Mouse (Mus musculus) adrenal gland, postnatal 0 days (tissue): ENCODE measurements around the gene Epn2. TPM values are rescaled to one million over a fixed set of nuclear protein-coding genes. Genes with fewer than 3 reads are reported as not detected.

Source experiments
- polyA plus RNA-seq: library from polyadenylated mRNA; unstranded; fragments of >200 nt; fragmentation: Nextera tagmentation; extraction: Ambion mirVana; gene quantifications from 2 replicates; pipeline ENCODE4 v1.2.1, GENCODE M21; 2015

Epn2 gene
- 15.8 and 19.0 TPM in 2 replicates for polyA plus RNA-seq

DNA sequence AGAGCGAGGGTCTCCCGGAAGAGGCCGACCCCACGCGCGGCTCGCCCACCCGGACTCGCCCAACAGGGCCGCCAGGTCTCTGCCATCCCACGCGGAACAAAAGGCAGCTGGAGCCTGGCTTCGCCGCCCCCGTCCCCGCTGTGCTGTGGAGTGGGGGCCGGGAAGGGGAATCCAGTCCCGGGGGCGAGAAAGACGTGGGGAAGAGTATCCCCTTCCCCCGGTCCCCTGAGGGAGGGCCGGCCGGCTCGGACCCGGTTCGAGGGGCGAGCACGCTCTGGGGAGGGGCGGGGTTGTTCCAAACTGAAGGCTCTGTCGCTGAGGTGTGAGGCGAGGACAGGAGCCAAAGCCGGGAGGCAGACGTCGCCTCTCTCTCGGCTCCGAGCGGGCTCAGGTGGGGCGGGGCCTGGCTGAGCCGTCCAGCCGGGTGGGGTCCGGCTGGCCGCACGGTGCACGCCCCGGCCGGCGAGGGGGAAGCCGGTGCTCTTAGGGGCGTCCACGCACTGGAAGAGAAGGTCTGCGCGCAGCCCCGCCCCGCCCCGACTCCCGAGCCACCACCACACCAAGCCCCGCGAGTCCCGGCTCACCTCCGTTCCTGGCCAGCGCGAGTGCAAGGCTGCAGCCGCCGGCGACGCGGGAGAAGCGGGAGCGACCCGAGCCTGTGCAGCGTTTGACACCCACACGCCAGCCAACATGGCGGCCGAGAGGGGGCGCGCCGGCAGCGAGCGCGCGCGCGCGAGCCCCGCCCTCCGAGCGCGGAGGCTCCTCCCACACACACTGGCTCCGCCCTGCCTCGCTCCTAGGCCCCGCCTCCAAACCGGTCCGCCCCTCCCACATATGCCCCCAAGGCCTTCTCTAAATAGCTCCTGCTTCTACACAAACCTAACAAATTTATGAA, at the start of gene Epn2:
Epn2 (minus strand) TSS at position 705 of the 895 bp plus-strand sequence.

DNA sequence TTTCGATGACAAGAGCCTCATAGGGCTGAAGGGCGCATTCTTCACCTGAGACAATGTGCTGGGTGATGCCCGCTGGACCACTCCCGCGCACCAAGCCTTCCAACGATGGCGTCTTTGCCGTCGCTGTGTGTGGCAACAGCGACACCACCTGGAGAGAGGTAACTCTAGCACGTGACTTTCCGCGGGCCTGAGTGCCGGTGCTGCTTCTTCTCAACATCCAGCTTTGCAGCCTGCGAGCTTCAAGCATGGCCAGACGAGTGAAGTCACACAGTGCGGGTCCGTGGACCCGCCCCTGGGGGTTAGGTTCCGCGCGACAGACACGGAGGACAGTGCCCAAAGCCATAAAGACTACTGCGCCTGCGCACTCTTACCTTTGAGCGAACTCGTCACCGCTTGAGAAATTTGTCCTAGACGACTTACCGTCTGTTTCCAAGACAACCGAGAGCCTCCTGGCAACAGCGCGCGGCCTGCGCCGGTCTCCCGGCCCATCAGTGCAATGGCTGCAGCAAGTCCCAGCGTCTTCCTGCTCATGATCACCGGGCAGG, 74.7 kb downstream of the Epn2 start, which contains the start of gene B9d1:
B9d1 (plus strand) TSS at position 432 of the 545 bp plus-strand sequence.

DNA sequence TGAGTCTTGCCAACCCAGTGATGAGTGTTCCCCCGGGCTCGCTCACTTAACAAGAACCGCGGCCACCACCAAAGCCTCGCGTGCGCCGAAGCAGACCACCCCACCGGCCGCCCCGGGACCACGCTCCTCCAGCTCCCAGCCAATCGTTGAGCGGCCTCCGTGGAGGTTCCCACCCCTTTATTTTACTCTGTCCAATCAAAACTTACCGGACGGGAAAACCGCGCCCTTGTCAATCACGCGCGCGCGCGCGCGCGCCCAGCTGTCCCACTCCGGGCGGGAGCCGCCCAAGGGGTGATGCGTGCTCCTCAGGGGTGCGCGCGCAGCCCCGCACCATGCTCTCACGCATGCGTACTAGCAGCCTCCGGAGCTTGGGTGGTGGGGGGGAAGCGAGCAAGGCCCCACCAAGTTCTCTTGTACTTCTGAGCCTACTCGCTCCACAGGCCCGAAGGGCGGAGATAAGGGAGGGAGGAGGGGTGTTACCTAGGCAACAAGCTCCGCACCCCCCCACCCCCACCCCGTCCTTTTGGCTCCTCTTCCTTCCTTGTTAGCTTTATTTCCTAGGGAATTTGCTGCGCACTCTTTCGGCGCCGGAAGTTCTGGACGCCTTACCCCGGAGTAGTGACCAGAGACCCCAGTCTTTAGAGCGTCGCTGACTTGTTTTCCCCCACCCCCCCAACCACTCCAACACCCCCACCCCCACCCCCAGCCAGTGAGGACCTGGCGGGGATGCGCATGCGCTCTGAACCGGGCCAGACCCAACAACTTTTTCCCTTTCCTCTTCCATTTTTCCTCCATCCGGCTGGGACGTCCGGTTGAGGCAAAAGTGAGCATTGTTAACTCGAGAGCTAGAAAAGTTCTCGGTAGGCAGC, 85.1 kb downstream of the Epn2 start, which contains the start of gene Mapk7:
Mapk7 (minus strand) TSS at position 278 of the 869 bp plus-strand sequence.

DNA sequence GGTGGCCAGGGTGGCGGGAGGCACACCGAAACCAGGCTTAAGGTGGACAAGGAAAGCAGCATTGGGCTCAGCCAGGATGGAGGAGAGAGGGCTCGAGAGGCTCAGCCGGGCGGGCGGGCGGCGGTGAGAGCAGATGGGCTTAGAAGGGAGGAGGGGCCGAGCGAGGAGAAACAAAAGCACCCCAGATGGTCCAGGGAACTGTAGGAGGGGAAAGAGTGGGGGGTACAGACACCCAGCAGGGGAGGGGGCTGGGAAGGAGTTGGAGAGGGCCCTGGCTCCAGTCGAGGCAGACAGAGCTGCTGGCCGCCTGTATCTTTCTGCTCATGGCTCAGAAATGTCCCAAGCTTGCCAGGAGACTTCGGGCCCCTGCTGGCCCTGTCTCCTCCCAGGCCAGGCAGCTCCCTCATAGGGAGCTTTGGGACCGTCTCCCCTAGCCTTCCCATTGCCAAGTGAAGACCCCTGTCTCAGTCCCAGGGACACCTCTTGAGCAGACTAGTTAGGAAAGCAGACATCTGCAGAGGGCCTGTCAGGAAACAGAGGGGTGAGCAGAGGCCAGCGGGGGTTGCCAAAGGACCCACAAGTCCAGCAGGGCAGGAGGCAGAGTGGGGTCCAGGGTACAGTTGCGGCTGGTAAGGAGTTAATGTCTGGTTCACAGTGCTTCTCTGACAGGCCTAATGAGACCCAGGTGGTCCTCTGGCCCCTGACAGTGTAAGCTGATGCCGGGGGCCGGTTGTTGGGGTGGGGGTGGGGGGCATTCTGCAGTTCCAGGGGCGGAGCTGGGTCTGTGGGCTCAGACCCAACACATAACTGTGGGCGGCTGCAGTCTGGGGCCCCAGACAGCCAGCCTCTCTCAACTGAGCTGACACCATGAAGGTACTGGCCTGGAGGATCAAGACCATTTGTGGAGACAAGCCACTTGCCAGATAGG, 94.6 kb downstream of the Epn2 start, which contains the start of gene Mfap4:
Mfap4 (plus strand) TSS at position 819 of the 928 bp plus-strand sequence.

Other genes with a start within 250 kb of the Epn2 start
- gene Slc47a2, start 236.8 kb downstream of the Epn2 start, polyA plus RNA-seq = 0.06 and 0.22 TPM in 2 replicates
- gene Slc47a1, start 201.3 kb downstream of the Epn2 start, polyA plus RNA-seq = 1.5 and 1.6 TPM in 2 replicates
- 2.0 and 2.8 TPM in 2 replicates for gene Rnf112, start 125.6 kb downstream of the Epn2 start, polyA plus RNA-seq
- 73.5 and 86.8 TPM in 2 replicates for gene Mfap4, start 94.3 kb downstream of the Epn2 start, polyA plus RNA-seq
- gene Mapk7, start 85.3 kb downstream of the Epn2 start, polyA plus RNA-seq = 20.2 and 21.6 TPM in 2 replicates
- gene B9d1, start 74.5 kb downstream of the Epn2 start, polyA plus RNA-seq = 17.8 and 29.3 TPM in 2 replicates
- gene Grap, start 73.6 kb upstream of the Epn2 start, polyA plus RNA-seq = 12.7 and 14.1 TPM in 2 replicates
- gene Fam83g, start 104.4 kb upstream of the Epn2 start, polyA plus RNA-seq = 1.3 and 2.0 TPM in 2 replicates
- 0.08 and 0.17 TPM in 2 replicates for gene Slc5a10, start 141.1 kb upstream of the Epn2 start, polyA plus RNA-seq
- 35.7 and 37.1 TPM in 2 replicates for gene Prpsap2, start 182.4 kb upstream of the Epn2 start, polyA plus RNA-seq